Mouse (Mus musculus) adrenal gland, postnatal 36 days (tissue): ENCODE measurements around the gene Pold1. TPM values are rescaled to one million over a fixed set of nuclear protein-coding genes. Genes with fewer than 3 reads are reported as not detected.

ENCODE experiments used
- DNase-seq, 2 experiments: peaks; one replicate each; pipeline ENCODE4 v3.0.0; 2021; ENCODE audit warnings: mixed read lengths in 1 of 2
- total RNA-seq, 2 experiments: library from RNA; stranded (reverse); gene quantifications; 2 replicates each; pipeline ENCODE4 v1.2.3; 2021

The Pold1 gene
- total RNA-seq, 2 experiments from 2014 or later: 12.6 to 17.0 TPM

DNA sequence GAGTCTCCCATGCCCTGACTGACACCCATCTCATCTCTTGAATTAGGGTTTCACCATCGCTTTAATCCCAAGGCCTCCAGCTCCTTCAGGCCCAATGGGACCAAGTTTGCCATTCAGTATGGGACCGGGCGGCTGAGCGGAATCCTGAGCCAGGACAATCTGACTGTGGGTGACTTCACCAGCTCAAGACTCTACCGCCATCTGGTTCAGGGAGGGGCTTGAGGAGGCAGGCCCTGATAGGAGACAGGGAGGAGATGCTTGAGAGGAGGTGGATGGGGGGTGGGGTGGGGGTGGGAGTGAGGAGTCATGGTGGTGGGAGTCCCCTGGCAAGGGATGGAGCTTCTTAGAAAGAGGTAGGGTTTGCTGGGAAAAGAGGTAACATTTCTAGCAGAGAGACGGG is 33.0 kb upstream of the Pold1 start:
- DNase-seq: no peak

DNA sequence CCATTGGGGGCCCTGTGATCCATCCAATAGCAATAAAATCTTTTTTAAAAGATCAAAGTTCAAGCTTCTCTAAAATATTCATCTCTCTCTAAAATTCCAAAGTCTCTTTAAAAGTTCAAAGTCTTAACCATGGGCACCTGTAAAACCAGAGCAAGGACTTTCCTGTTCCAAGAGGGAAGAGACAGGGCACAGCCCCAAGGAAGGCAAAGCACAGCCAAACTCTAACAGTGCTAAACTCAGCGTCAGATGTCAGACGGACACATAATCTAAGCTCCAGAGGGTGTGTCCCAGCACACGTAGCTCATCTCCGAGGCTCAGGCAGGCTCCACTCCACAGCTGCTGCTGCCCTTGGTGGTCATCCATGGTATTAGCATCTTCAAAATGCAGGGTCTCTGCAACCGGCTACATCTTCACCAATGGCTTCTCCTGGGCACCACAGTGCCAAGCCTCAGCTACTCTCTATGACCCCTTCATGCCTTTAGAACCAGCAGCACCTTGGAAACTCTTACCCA is 27.7 kb upstream of the Pold1 start:
- DNase-seq: no peak

DNA sequence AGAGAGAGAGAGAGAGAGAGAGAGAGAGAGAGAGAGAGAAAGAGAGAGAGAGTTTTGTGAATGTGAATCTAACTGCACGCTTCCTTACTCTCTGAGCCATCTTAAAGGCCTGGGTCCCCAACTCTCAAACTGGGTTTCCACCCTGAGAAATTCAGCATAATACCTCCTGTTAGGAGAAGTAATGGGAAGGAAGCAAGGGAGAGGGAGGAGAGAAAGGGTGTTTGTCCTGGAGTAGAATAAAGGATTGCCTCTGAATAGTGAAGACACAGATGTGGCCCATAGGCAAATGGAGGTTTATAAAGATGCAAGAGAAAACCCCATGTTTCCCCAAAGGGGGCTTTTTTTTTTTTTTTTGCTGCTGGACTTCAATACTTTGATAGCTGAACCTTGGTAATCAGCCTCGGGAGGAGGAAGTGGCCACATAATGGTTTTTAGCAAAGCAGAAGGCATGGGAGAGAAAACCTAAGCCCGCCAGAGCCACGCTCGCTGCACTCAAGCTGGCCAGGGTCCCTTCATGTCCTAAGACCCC is 24.4 kb upstream of the Pold1 start:
- DNase-seq: no peak

DNA sequence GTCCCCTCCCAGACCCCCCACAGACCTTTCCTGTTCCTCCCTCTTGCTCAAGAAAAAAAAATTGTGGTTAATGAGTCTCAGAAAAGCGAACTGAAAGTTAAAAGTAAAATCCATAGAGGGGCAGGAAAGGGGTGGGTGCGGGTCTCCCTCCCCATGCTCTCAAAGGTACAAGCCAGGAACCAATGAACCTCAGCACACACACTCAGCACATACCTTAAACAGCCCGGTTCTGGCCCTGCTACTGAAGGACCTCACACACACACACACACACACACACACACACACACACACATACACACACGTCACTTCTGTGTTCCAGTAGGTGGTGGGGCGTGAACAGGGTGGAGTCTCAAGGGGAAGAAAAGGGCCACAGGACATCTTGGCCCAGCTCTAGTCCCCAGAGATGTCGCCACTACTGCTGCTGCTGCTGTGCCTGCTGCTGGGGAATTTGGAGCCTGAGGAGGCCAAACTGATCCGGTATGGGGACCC is 23.6 kb upstream of the Pold1 start, which contains the start of gene Napsa:
Gene Napsa, plus strand, starts transcription at position 168 of the 489 bp plus-strand sequence.
- DNase-seq: no peak

DNA sequence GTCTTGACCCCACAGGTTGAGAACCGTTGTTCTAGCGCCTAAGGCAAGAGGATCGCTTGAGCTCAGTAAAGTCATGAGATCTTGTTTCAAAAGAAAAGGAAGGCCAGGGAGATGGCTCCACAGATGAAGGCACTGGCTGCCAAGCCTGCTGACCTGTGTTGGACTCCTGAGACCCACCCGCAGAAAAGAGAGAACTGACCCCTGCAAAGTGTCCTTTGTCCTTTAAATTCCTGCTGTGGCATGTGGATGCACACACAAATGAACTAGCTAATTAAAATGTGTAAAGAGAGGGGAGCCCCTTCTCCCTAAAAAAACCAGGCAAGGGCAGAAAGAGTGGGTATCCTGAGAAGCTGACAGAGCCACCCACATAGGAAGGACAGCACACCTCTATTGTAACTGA is 23.2 kb upstream of the Pold1 start:
- DNase-seq: no peak

DNA sequence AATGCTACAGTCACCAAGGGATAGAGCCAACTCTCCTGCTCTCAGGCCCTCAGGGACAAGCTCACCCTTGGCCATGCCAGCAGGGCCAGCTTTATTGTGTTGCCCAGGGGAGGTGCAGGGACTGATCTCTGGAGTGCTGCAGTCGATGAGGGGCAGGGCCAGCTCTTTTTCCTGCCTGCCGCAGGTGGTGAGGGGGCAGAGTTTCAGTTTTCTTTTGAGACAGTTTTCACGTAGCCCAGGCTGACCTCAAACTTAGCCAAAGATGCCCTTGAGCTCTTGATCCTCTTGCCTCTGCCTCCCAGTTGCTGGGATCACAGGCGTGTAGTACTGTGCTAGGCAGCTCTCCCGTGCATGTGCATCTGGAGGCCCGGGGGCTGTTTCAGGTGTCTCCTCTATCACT is 22.3 kb upstream of the Pold1 start:
- no peak for DNase-seq

DNA sequence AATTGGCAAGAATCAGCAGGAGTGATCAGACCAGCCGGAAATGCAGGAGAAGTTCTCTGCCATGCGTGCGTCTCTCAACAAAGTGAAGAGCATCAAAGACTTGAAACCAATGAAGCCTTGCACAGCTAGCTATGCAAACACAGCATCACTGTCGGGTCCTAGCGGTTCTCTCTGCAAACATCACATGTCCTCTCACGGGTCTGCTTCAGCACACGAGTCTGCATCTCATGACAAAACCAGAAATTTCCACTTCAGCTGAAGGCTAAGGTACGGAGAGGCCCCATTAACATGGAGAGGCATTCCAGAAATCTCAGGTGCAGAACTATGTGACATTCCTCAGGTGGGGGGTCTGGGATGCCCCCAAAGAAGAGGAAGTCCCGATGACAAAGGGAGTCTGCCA is 20.2 kb upstream of the Pold1 start:
- DNase-seq: no peak

DNA sequence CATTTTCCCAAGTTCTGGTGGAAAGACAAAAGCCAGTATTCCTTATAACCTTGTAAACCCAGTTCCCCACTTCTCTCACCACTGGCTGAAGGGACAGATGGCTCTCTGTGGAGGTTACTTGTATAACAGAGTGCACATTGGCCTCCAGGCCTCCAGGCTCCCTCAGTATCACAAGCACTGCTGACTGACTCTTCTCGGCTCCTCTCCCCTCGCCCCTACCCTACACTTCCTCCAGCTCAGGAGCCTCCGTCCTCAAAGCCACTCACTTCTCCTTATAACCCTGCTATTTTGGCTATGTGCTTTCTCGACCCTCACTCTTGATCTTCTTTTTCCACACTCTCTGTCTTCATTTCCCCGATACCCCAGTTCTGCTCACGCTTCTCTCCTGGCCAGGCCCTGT is 16.8 kb upstream of the Pold1 start:
- no peak for DNase-seq

DNA sequence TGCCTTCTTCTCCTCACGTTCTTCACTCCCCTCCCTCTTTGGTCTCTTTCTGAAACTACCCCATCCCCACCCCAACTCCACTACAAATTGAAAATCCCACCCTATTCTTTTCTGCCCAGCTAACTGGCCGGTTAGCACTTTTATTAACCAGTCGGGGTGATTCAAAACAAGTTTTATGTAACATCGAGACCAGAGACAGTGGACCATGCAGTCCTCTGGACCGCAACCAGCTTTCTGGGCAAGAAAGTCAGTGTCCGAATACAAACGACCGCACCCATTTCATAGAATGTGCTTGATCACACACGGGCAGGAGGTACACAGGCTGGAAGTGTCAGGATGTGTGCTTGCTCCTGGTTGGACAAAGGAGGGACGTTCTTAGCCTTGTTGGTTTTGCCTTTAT is 15.8 kb upstream of the Pold1 start:
- no peak for DNase-seq

DNA sequence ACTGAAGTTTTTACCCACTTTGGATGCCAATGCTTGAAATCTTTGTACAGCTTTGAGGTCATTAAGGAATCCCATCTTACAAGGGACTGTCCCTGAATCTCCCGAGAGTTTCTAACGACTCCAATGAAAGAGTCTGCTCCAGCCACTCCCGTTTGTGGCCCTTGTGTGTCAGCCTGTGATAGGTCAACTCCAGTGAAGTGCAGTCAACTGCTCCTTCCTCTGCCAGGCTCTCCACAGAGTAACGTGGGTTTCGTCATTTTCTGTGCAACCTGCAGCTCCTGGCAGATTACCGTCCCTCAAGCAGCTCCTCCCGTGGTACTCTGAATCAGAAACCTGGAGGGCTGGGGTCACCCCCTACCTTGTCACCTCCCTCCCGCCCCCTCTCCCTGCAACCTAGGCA is 14.6 kb upstream of the Pold1 start:
- DNase-seq: no peak

DNA sequence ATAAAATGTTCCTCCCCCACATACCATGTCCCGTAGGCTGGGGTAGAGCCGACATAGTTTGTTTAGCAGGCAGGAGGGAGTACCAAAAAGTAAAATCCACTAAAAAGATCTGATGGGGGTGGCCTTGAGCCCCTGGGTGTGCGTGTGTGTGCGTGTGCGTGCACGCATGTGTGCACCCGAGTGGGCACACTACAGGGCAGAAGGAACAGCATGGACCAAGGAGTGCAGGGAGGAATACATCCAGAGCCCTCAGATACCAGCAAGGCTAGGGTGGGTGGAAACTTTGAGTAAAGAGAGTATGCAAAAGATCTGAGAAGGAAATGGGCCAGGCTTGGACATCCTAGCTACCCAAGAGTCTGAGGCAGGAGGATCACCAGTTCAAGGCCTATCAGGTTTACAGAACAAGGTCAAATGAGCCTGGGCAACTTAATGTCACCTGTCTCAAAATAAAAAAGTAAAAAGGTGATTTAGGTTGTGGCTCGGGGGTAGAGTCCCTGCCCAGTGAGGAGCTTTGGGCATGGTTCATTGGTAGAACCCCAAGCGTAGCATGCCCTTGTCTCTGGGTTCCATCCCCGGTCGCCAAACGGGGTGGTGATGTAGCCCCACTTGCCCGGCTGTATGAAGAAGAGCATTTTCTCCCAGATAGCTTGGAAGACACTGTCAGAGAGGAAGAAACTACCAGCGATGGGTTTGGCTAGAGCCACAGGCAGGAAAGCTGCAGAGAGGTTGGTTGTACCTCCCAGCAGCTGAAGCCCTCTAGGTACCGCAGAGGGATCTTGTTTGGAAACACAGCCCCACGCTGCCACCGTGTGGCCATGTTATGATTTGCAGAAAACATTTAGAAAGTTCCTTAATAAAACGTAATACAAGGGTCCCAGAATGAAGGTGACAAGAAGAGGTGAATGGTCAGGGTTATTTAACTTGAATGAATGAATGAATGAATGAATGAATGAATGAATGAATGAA is 12.1 kb upstream of the Pold1 start:
- peak; percentile 77 to 82 for DNase-seq

DNA sequence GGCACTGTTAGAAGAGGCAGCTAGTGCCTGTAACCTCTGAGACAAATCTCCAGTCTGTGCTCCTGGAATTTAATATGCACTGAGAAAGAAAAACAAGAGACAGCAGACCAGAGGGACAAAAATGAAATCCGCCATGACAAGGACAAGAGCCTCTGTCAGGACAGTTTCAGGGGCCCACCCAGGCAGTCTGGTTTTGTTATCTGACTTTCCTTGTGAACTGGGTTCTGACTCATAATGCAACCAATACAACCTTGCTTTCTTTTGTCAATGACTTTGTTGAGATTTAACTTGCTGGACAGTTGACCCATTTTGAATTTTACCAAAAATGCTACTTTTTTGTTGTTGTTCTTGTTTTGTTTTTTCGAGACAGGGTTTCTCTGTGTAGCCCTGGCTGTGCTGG is 9.0 kb upstream of the Pold1 start:
- DNase-seq: no peak

DNA sequence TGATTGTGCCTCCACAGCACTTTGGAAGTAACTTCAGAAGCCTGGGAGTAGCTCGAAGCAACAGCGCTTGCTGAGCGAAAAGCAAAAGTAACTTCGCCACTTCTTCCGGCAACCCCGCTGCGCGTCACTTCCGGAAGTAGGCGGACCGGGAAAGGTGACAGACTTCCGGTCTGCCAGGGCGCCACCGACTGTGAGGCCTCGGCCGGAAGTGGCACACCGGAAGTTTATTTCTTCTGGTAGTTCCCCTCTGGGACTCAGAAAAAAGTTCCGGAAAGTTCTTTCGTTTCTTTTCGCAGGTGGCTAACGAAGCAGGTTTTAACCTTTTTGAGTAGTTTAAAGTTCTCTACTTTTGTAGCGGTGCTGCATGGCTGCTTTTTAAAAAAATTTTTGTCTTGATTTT is 5.2 kb upstream of the Pold1 start, which contains the start of gene Nr1h2:
Gene Nr1h2, minus strand, starts transcription at position 126 of the 400 bp plus-strand sequence.
- DNase-seq: peak; percentile 97

DNA sequence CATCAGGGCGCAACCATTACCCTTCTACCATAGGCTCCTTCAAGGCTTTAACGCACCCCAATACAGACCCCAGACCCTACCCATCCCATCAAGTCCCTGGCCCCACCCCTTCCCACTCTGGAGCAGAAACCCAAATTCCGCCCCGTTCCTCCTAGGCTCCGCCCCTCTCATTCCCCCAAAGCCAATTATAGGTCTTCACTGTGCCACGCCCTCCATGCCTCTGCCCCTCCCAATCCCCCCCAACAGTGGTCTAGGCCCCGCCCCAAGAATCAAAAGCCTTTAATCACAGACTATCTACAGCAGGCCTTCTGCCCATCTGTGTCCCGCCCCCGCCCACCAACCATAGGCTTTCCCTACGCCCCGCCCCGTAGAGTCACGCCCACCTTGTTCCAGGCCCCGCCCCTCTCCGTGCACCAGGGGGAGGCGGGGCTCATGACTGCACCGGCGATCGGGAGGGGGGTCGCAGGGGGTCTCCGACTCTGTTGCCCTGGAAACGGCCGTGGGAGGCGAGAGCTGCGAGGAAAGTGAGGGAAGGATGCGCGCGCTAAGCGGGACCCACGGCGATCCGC is 4.6 kb upstream of the Pold1 start:
- DNase-seq: peak; percentile 84 to 92

DNA sequence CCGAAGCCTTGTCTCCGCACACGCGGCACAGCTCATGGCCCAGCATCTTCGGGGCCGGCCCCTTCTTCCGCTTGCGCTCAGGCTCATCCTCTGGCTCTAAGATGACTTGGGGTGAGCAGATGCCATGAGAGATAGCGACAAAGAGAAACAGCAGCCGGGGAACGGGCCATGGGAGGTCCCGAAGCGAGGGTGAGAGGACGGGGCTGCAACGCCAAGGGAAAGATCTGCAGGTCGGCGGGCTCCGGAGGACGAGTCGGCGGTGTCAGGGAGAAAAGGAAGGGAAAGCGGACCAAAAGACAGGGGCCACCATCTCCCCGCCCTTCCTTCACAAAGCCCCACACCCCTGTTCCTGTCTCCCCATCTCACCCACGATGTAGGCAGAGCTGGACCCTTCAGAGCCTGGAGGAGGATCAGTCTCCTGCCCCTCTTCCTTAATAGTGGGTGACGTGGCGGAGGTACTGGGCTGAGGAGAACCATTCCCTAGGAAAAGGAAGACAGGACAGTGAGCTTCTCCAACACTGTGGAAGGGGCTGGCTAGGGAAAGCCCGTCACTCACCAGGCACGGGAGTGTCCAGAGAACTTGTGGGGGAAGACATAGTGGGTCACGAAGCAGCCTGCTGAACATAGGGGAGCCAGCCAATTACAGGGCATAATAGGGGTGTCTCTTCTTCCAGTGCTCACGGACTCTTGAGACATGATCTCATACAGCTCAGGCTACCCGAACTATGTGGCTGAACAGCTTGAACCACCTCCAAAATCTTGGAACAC is 3.7 kb upstream of the Pold1 start:
- DNase-seq: no peak

DNA sequence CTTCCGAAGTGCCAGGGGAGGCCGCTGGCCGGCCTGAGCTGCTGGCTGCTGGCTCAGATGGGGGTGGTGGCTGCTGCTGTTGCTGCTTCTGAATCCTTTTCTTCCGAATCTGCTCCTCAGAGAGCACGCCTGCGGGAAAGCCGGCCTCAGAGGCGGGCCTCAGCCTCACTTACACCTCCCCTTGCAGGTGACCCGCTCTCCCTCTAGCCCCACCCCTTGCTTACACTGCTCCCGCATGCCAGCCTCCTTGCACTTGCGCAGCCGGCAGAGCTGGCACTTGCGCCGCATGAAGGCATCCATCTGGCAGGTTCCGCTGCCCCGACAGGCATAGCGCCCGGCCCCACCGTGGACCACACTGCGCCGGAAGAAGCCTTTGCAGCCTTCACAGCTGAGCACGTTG is 3.1 kb upstream of the Pold1 start:
- no peak for DNase-seq

DNA sequence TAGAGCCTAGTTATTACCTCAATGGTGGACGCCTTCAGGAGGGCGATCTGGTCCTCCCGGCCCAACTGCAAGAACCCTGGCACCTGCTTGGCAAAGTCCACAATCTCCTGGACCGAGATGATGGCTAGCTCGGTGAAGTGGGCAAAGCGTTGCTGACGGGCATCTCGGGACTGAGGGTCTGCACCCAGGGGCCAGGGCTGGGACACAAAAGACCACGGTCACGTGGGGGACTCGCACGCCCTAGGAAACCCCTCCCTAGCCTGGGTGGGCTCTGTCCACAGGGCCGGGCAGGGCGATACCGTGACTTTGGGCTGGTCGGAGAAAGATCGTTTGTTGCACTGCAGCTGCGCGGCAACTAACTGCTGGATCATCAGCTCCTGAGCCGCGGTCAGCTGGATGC is 2.7 kb upstream of the Pold1 start:
- no peak for DNase-seq

DNA sequence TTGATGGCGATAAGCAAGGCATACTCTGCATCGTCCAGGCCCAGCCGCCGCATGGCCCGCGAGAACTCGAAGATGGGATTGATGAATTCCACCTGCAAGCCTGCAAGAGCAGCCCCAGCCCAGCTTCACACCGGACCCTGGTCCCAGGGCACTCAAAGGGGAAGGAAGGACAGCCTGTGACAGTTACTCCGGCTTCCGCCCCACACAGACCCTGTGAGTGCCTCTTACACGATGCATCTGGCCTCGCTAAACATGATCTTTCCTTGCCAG is 1.7 kb upstream of the Pold1 start:
- DNase-seq: no peak

DNA sequence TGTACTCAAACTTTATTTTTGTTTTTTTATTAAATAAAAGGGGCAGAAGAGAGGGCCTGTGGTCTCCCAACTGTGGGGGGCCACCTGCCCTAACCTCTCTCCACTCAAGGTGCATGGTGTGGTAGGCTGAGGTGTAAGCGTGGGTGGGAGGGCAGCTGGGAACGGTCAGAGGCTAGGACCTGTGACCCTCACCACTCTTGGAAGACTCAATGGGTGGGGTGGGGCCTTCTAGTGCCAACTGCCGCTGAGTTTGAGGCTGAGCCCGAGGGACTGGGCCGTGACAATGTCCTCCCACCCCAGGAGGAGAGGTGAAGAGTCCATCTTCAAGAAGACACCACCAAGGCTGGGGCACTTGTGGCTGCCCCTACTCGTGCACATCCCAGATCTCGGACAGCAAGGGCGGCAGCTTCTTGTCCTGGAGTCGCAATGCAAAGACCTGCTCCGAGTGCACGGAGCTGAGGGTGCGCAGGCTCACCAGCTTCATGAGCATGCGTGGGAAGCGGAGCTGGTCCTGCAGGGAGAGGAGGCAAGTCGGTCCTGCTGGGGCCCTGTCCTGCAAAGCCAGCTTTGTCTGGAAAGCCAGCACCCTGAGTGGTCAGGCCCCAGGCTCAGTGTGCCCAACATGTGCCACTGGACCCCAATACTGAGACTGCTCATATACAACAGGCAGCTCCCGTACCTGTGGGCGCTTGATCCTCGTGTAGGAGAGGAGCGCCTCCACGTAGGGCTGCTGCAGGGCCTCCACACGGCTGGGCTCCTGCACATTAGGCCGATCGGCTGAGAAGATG is 1.2 kb upstream of the Pold1 start:
- DNase-seq: no peak

DNA sequence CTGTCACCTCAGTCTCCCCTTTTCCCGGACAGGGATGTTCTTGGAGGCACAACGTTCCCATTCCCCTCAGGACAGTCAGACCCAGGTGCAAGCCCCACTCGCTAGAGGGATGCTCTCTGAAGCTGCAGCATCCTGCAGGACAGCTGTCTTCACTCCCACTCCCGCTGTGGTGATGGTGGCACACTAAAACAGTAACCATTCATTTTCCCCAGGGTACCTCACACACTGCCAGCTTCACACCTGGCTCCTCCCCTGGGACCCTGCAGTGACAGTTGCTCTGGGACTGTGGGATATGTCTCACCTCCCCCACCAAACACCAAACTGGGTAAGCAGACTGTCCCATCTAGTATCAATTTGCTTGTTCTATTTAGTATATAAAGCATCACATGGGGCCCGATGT is 924 bp downstream of the Pold1 start:
- no peak for DNase-seq

DNA sequence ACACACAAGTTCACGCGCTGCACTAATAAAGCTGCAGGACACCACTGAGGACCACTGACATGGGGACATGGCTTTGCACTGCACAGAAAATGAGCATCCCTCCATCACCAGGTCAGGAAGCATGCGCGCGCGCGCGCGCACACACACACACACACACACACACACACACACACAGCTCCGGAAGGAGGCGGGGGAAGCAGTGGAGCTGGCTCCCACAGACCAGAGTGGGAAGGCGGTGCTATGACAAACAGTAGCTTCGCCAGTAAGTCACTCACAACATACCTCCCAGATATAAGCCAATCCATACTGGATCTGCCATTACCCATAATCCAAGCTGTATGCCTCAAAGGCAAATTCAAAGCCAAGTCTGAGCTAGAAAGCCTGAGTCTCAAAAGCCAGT is 1.6 kb downstream of the Pold1 start:
- DNase-seq: no peak

DNA sequence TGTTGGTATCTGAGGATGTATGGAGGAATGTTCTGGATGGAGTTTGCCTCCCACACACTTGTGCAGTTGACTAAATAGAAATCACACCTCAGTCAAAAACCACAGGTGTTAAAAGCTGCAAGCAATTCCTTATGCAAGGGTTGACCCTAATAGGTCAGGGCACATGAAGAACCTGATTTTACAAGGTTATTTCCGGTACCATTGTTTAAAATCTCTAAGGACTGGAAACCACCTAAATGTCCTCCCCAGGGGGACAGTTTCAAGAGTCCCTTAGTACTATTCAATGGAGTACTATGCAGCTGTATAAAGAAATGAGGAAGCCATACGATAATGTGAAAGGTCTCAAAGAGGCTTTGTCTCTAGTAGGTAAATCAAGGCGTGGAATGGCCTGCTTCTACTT is 2.4 kb downstream of the Pold1 start:
- DNase-seq: no peak
